ENCODE assay signal across 7 mouse cellular contexts in genomic region chr14:73105407-73106185, GRCm38 (mm10). TPM values are rescaled to one million over a fixed set of nuclear protein-coding genes. Genes with fewer than 3 reads are reported as not detected.
A peak's percentile ranks its signal among the peaks of the same experiment; 100 is the strongest.
DNase-seq lines count a peak whose midpoint lies in the region; ATAC-seq and TF ChIP-seq lines count a peak whose summit lies in the region.

No protein-coding gene starts in this region.

- ATAC-seq in hindbrain, embryonic 14.5 days (ENCODE audit: low FRiP score): peak; percentile 37; the same call in 1 of the 2 replicates

- H3K4me2 ChIP-seq in CH12.LX (ENCODE audit: insufficient read depth, low read depth, poor library complexity, severe bottlenecking) (peak overlapping the region; percentile 58), myocyte (ENCODE audit: low read depth) (peak overlapping the region; percentile 72)
- no peak overlapping the region for H3K4me2 ChIP-seq in hindbrain, embryonic 14.5 days (replicated peaks)

- 44% methylated on average over 11 of the region's 11 CpGs for WGBS in hindbrain, embryonic 14.5 days

- in situ Hi-C loops in CH12.LX (cut with MboI; ENCODE audit: low pct_ligation_motif_present, low pct_unique_long_range_greater_than_20kb, low sequenced_read_pairs): loop anchor here (5.0 to 25.0 kb wide), 3 partner anchors 202 to 731 kb away; no protein-coding TSS in a partner anchor

- no peak; the same call in none of the 2 replicates for TF ChIP-seq RAD21 in CH12.LX (IDR thresholded peaks at IDR 0.05; ENCODE audit: low read depth, low read length)

- H3K27me3 ChIP-seq in CH12.LX (replicated peaks): peaks cover 2% of the 10 kb centered on the region
- no peaks in the 10 kb centered on the region for H3K27me3 ChIP-seq in hindbrain, embryonic 14.5 days (ENCODE audit: control insufficient read depth, insufficient read depth, low read length)
- H3K27me3 ChIP-seq in myocyte (ENCODE audit: control insufficient read depth, insufficient read depth, insufficient read length): no peaks in the 10 kb centered on the region

- TF ChIP-seq EP300 in CH12.LX (IDR thresholded peaks at IDR 0.05; ENCODE audit: low read length): peak; percentile 61

- TF ChIP-seq POLR2A in CH12.LX (IDR thresholded peaks at IDR 0.05; ENCODE audit: low read depth, low read length) (no peak), myocyte (IDR thresholded peaks at IDR 0.05; ENCODE audit: insufficient read length, low read depth) (no peak)

- peaks cover 13 to 30% of the 10 kb centered on the region in 2 experiments for H3K4me1 ChIP-seq in CH12.LX (ENCODE audit: control insufficient read depth in 1 of 2, insufficient read depth in 2 of 2)
- H3K4me1 ChIP-seq in hindbrain, embryonic 14.5 days (replicated peaks; ENCODE audit: control insufficient read depth, insufficient read depth, low read length): no peaks in the 10 kb centered on the region

- no peaks in the 10 kb centered on the region for H3K9me3 ChIP-seq in CH12.LX (replicated peaks; ENCODE audit: low read length)
- no peaks in the 10 kb centered on the region for H3K9me3 ChIP-seq in hindbrain, embryonic 14.5 days (ENCODE audit: control insufficient read depth, low read length)

- peak; percentile 97 for DNase-seq in 416B (ENCODE audit: low read depth)
- peak; percentile 82 for DNase-seq in CH12.LX (ENCODE audit: extremely low read depth)
- DNase-seq in hindbrain, embryonic 14.5 days (ENCODE audit: low spot score): no peak
- no peak for DNase-seq in ovary, postnatal 14 days (ENCODE audit: low spot score)
- no peak for DNase-seq in adrenal gland, postnatal 4 days (ENCODE audit: low spot score in 2 of 2)
- DNase-seq in right cerebral cortex, postnatal 25 days: no peak

- no peak overlapping the region for H3K4me3 ChIP-seq in CH12.LX (replicated peaks in 1 of 3; ENCODE audit: low read depth in 2 of 3, low read length in 2 of 3, poor library complexity in 1 of 3)
- no peak overlapping the region for H3K4me3 ChIP-seq in hindbrain, embryonic 14.5 days (replicated peaks; ENCODE audit: low read length)
- no peak overlapping the region for H3K4me3 ChIP-seq in myocyte

- no peak overlapping the region for H3K27ac ChIP-seq in CH12.LX (ENCODE audit: insufficient read depth, low read depth)
- H3K27ac ChIP-seq in hindbrain, embryonic 14.5 days: no peak overlapping the region

- no peak overlapping the region for H3ac ChIP-seq in myocyte (ENCODE audit: control insufficient read depth, insufficient read length)

- dilution Hi-C loops in CH12.LX (cut with MboI; ENCODE audit: extremely low pct_ligation_motif_present, extremely low pct_unique_long_range_greater_than_20kb, low sequenced_read_pairs): no loop called here

- H3K79me2 ChIP-seq in CH12.LX (replicated peaks; ENCODE audit: control insufficient read depth, extremely low read depth, insufficient read depth, poor library complexity, severe bottlenecking) (no peaks in the 10 kb centered on the region), myocyte (ENCODE audit: control insufficient read depth, insufficient read depth) (no peaks in the 10 kb centered on the region)

- no peaks in the 10 kb centered on the region for H3K36me3 ChIP-seq in CH12.LX (replicated peaks in 1 of 2; ENCODE audit: control insufficient read depth in 1 of 2, insufficient read depth in 1 of 2, low read length in 1 of 2)
- no peaks in the 10 kb centered on the region for H3K36me3 ChIP-seq in hindbrain, embryonic 14.5 days (replicated peaks; ENCODE audit: control insufficient read depth, insufficient read depth)
- no peaks in the 10 kb centered on the region for H3K36me3 ChIP-seq in myocyte (ENCODE audit: control insufficient read depth, insufficient read depth)

- H3K9ac ChIP-seq in CH12.LX (ENCODE audit: insufficient read depth, low read depth): no peak overlapping the region
- no peak overlapping the region for H3K9ac ChIP-seq in hindbrain, embryonic 14.5 days

- TF ChIP-seq CTCF in CH12.LX (conservative IDR thresholded peaks at IDR 0.05 in 1 of 2, IDR thresholded peaks at IDR 0.05 in 1 of 2; ENCODE audit: low read depth in 2 of 2, low read length in 2 of 2): no peak

TF ChIP-seq in CH12.LX, 34 proteins besides CTCF, POLR2A, EP300 and RAD21 (continues in another document):
- TF ChIP-seq TCF12 (IDR thresholded peaks at IDR 0.05; ENCODE audit: low read depth, low read length) (0 out of 2 replicates have a peak, but pooled peaks have one; percentile 48), JUN (IDR thresholded peaks at IDR 0.05; ENCODE audit: insufficient read depth, low read depth, low read length) (no peak), NELFE (IDR thresholded peaks at IDR 0.05; ENCODE audit: low read depth, low read length) (no peak), PAX5 (IDR thresholded peaks at IDR 0.05; ENCODE audit: low read length) (no peak), SIN3A (IDR thresholded peaks at IDR 0.05; ENCODE audit: low read length) (no peak), HCFC1 (IDR thresholded peaks at IDR 0.05; ENCODE audit: low read depth, low read length) (no peak), KAT2A (IDR thresholded peaks at IDR 0.05; ENCODE audit: insufficient replicate concordance, low read length) (no peak), ELF1 (IDR thresholded peaks at IDR 0.05; ENCODE audit: low read depth, low read length) (no peak), MAX (IDR thresholded peaks at IDR 0.05; ENCODE audit: low read length) (no peak), ZNF384 (IDR thresholded peaks at IDR 0.05; ENCODE audit: low read depth, low read length) (no peak), MAZ (IDR thresholded peaks at IDR 0.05; ENCODE audit: low read depth, low read length) (0 out of 2 replicates have a peak, but pooled peaks have one; percentile 23), ZMIZ1 (IDR thresholded peaks at IDR 0.05; ENCODE audit: low read depth, low read length) (no peak), BHLHE40 (IDR thresholded peaks at IDR 0.05; ENCODE audit: low read depth, low read length) (no peak), IRF4 (IDR thresholded peaks at IDR 0.05; ENCODE audit: low read depth, low read length) (no peak), USF1 (IDR thresholded peaks at IDR 0.05; ENCODE audit: low read depth, low read length) (no peak), MXI1 (IDR thresholded peaks at IDR 0.05; ENCODE audit: low read depth, low read length) (no peak; the same call in 1 of the 2 replicates), JUND (conservative IDR thresholded peaks at IDR 0.05; ENCODE audit: low read depth, low read length) (no peak), MEF2A (IDR thresholded peaks at IDR 0.05; ENCODE audit: borderline replicate concordance, low read depth, low read length) (no peak), USF2 (conservative IDR thresholded peaks at IDR 0.05; ENCODE audit: low read depth, low read length) (no peak), ETS1 (conservative IDR thresholded peaks at IDR 0.05; ENCODE audit: low read depth, low read length) (0 out of 2 replicates have a peak, but pooled peaks have one; percentile 28), UBTF (IDR thresholded peaks at IDR 0.05; ENCODE audit: low read depth, low read length) (no peak)

TF ChIP-seq in myocyte, 11 proteins besides CTCF, POLR2A, EP300 and RAD21:
- TF ChIP-seq MYOD1 (IDR thresholded peaks at IDR 0.05; ENCODE audit: control insufficient read depth in 1 of 3, insufficient read length in 2 of 3, low read depth in 2 of 3): peak; percentile 69 to 94 (median 89)
- TF ChIP-seq TCF12 (IDR thresholded peaks at IDR 0.05; ENCODE audit: insufficient read depth, poor library complexity, severe bottlenecking): peak; percentile 80
- TF ChIP-seq MYOG (IDR thresholded peaks at IDR 0.05; ENCODE audit: control insufficient read depth in 1 of 3, insufficient read depth in 1 of 3, insufficient read length in 2 of 3, low read depth in 2 of 3): peak; percentile 1 to 90 (median 78)
- no peak for TF ChIP-seq REST (IDR thresholded peaks at IDR 0.05; ENCODE audit: insufficient read depth, insufficient read length)

RNA-seq across cellular contexts. Expression of gene Rcbtb2, which starts 17.2 kb away (rescaled TPM):
- total RNA-seq in CH12.LX (2012; rRNA removed) (36.9 and 40.2 TPM in 2 replicates), CH12.LX (2014; rRNA removed) (47.6 and 49.0 TPM in 2 replicates)
- polyA plus RNA-seq in CH12.LX (2012; ENCODE audit: insufficient read length, low read depth) (31.7 and 34.1 TPM in 2 replicates), myocyte (2012; fragmentation: generic; extraction: Trizol) (11.8 TPM)
- 64.0 and 77.0 TPM in 2 replicates for polyA plus RNA-seq in hindbrain, embryonic 14.5 days (2014; fragmentation: Nextera tagmentation; extraction: Ambion mirVana)
- 10 to 100 TPM; 47.0 to 48.8 TPM for total RNA-seq in adrenal gland, postnatal 4 days (2021)

RNA-seq across cellular contexts. Expression of gene Cysltr2, which starts 56.7 kb away (rescaled TPM):
- 1.4 and 2.0 TPM in 2 replicates for total RNA-seq in CH12.LX (2012; rRNA removed)
- total RNA-seq in CH12.LX (2014; rRNA removed): 0.47 TPM in 1 of 2 replicates, not detected in the other
- 0.61 and 0.89 TPM in 2 replicates for polyA plus RNA-seq in CH12.LX (2012; ENCODE audit: insufficient read length, low read depth)
- polyA plus RNA-seq in hindbrain, embryonic 14.5 days (2014; fragmentation: Nextera tagmentation; extraction: Ambion mirVana): not detected in 2 replicates
- polyA plus RNA-seq in myocyte (2012; fragmentation: generic; extraction: Trizol): not detected
- 1 to 10 TPM in 1 of 2 experiments, under 1 TPM in 1; 0.78 to 1.2 TPM for total RNA-seq in adrenal gland, postnatal 4 days (2021)

Comparison
In these comparisons a context has a peak if more than half of its experiments do, and no peak if none do; other contexts are left out.
1. DNase-seq: peak in 416B (single experiment) and CH12.LX (single experiment); none in hindbrain, embryonic 14.5 days (single experiment), ovary, postnatal 14 days (single experiment), adrenal gland, postnatal 4 days (0 of 2) and right cerebral cortex, postnatal 25 days (single experiment).